Mouse (Mus musculus) thymus, adult 2 months (tissue): ENCODE results near the gene Sncg.

Source experiments
- CTCF ChIP-seq: fragments of 200-500 bp; IDR thresholded peaks from 2 replicates; pipeline ENCODE4 v1.5.1; 2012; ENCODE audit warnings: mild to moderate bottlenecking, control low read depth, low read length, moderate library complexity, borderline replicate concordance; ENCODE audit not compliant: control insufficient read depth, poor library complexity, insufficient read depth; ENCODE audit errors: extremely low read depth
- POLR2A ChIP-seq: fragments of 200-500 bp; IDR thresholded peaks from 2 replicates; pipeline ENCODE4 v1.6.1; 2012; ENCODE audit warnings: mild to moderate bottlenecking, low read length, control low read depth, moderate library complexity; ENCODE audit not compliant: control insufficient read depth, poor library complexity, insufficient read depth; ENCODE audit errors: extremely low read depth

GRCm38 (mm10) chr14:34400021-34400420, 25.4 kb upstream of the Sncg start:
- TF ChIP-seq POLR2A = no peak
- TF ChIP-seq CTCF = no peak
